Mouse (Mus musculus) large intestine, adult 2 months (tissue): ENCODE results near the gene Kdm7a. TPM values are rescaled to one million over a fixed set of nuclear protein-coding genes. Genes with fewer than 3 reads are reported as not detected.

Experiments used
- DNase-seq: peaks from one replicate; pipeline ENCODE4 v3.0.0-alpha.2; 2012; ENCODE audit warnings: low read depth, low spot score
- WGBS: fragments of 180-500 bp; shearing (Covaris S2); methylation state at CpG from one replicate; pipeline ENCODE4 v1.1.7; 2018; 5-methylcytosine and 5-hydroxymethylcytosine counted together
- polyA plus RNA-seq: library from polyadenylated mRNA; depleted of rRNA; stranded (reverse); fragments of >200 nt; gene quantifications from 2 replicates; pipeline ENCODE4 v1.2.3, GENCODE M21; 2012; rRNA removed

Gene Kdm7a
- polyA plus RNA-seq, 1 experiment: 3.2 TPM

DNA sequence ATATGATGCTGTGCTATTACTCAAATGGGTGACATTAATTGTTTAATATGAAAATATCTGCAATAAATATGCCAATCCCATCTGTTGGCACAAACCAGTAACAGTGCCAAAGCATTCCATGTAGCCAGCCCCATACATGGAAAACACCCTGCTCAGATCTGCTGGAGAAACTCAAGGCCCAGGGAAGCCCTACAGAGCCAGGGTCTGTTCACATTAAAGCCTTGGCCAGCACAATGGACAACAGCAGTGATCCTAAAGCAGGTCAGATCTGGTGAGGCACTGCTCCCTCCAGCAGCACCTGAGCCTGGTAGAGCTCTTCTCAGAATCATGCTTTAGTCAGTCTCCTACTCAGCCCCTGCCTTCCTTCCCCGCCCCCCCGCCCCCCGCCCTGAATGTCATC lies 93.4 kb downstream of the Kdm7a start:
- DNase-seq: no peak
- WGBS: 89% methylated on average over 3 of the region's 3 CpGs

DNA sequence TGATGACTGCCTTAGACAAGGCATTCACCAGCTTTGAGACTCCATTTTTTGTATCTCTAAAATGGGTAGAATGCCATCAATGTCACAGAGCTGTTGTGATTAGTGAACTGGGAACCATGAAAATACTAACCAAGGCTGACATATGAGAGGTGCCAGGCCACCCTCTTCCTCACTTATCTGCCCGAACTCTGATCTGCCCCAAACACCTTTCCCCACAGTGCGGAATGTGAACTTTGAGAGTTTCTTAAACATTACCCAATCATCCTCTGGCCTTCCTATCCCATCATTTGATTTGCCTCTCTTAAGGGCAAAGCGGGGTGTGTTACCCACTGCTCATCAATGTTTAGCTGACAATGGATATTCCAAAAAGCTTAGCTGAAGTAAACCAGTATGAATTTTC lies 93.9 kb downstream of the Kdm7a start:
- no peak for DNase-seq
- WGBS: 94% methylated on average over 3 of the region's 3 CpGs

DNA sequence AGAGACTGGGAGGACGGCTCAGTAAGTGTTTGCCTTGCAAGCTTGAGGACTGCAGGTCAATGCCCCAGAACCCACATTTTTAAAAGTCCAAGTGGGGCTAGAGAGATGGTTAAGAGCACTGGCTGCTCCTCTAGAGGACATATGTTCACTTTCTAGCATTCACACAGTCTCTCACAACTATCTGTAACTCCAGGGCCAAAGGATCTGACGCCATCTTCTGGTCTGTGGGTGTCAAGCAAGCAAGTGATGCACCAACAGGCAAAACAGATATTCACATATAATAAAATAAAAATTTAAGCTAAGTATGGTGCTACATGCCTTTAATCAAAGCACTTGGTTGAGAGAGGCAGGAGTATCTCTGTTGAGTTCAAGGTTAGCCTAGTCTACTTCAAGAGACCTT lies 99.8 kb downstream of the Kdm7a start:
- WGBS: 86% methylated on average over 2 of the region's 2 CpGs
- no peak for DNase-seq

DNA sequence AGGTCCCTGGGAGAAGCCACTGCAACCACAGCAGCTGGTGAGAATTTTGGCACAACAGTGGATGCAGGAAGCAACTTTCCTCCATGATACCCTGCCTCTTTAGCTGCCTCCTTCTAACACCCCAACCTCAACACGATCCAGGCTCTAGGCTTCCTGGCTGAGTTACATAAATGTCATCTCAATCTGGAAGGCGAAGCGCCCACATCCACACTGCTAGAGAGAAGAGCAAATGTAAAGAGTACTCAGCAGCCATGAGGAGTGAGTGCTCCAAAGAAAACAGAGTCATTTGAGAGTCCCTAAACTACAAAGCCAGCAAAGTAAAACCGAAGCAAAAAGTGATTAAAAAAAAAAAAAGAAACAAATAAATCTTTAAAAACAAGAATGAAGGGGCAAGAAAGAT lies 102.0 kb downstream of the Kdm7a start:
- WGBS: 82% methylated on average over 4 of the region's 4 CpGs
- DNase-seq: no peak

Other genes with a start within 250 kb of the Kdm7a start
- 49.0 and 71.5 TPM in 2 replicates for gene Parp12, start 88.4 kb downstream of the Kdm7a start, polyA plus RNA-seq
- gene Slc37a3, start 170.9 kb upstream of the Kdm7a start, polyA plus RNA-seq: 19.6 and 21.4 TPM in 2 replicates
- gene Rab19, start 174.4 kb upstream of the Kdm7a start, polyA plus RNA-seq: 15.6 and 19.7 TPM in 2 replicates
- gene Mkrn1, start 213.7 kb upstream of the Kdm7a start, polyA plus RNA-seq: 111 and 126 TPM in 2 replicates